Mouse (Mus musculus): ENCODE results near the gene Lhx6. TPM values are rescaled to one million over a fixed set of nuclear protein-coding genes. Genes with fewer than 3 reads are reported as not detected.
A peak's percentile ranks its signal among the peaks of the same experiment; 100 is the strongest.
"Not testable (repeated sequence)": the region's sequence is repeated elsewhere in the genome, so short reads cannot be mapped to it uniquely, and the experiment has no call there.

The Lhx6 gene
- polyA plus RNA-seq (2015; fragmentation: Nextera tagmentation; extraction: Ambion mirVana): 13.7 and 13.8 TPM in 2 replicates

DNA sequence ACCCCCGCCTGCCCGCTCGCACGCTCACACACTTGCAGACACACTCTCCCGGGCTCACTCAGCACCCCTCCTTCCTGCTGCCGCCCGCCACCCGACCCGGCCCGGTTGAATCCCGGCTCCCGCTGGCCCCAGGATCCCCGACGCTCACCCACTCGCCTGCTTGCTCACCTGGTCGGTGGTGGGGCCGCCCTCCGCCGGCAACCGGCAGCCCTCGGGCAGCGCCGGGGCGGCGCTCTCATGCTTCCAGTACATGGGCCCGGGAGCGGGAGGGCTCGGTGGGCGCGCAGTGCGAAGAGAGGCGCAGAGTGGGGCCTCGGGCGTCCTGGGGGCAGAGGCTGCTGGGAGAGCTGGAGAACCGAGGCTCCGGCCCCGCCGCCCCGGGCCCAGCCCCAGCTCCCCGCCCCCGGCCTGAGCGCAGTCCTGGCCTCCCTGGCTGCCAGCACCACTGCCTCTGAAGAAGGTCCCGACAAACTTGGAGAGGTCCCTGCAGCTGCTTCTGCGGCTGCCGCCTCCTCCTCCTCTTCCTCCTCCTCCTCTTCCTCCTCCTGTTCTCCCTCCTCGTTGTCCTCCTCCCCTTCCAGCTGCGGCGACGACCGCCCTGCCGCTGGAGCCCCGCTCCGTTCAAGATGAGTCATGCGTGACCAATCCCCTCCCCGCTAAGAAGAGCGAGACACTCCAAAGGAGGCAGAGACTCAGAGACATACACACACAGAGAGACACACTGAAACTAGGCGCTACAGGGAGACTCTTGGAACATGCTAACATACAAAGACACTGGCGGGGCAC is at the start of gene Lhx6:
Gene Lhx6 (minus strand): TSS at position 453 of the 786 bp plus-strand sequence.
- Histone ChIP-seq H3K9me3 (no peaks in the 10 kb centered on the region), H3K36me3 (no peaks in the 10 kb centered on the region), H3K27ac (peak within 1 kb of the TSS; percentile 87), H3K4me3 (peak within 1 kb of the TSS; percentile 61), H3K9ac (peak within 1 kb of the TSS; percentile 86), H3K4me1 (peaks cover 54% of the 10 kb centered on the region), H3K4me2 (peak within 1 kb of the TSS; percentile 83), H3K27me3 (peaks cover 95% of the 10 kb centered on the region)
- WGBS: under 1% methylated on average over 56 of the region's 58 CpGs
- ATAC-seq (ENCODE audit: insufficient number of reproducible peaks, insufficient read depth, low FRiP score, low TSS enrichment, low read depth): peak; percentile 43; the same call in 1 of the 2 replicates

DNA sequence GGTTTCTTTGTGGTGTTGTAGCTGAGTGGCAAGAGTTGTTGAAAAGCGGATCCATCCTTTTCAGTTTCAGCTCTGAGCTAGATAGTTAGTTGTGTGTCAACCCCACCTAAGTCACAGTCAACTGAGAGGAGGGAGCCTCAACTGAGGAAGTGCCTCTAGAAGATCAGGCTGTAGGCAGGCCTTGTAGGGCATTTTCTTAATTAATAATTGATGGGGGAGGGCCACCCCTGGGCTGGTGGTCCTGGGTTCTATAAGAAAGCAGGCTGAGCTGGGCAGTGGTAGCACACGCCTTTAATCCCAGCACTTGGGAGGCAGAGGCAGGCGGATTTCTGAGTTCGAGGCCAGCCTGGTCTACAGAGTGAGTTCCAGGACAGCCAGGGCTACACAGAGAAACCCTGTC is 47.2 kb upstream of the Lhx6 start:
- not testable (repeated sequence) for H3K9ac ChIP-seq; H3K4me3 ChIP-seq; H3K4me2 ChIP-seq; H3K9me3 ChIP-seq; ATAC-seq (ENCODE audit: insufficient number of reproducible peaks, insufficient read depth, low FRiP score, low TSS enrichment, low read depth); H3K27me3 ChIP-seq; H3K27ac ChIP-seq
- H3K4me1 ChIP-seq: peaks cover 22% of the 10 kb centered on the region
- 97% methylated on average over 4 of the region's 4 CpGs for WGBS
- H3K36me3 ChIP-seq: peaks cover 19% of the 10 kb centered on the region

DNA sequence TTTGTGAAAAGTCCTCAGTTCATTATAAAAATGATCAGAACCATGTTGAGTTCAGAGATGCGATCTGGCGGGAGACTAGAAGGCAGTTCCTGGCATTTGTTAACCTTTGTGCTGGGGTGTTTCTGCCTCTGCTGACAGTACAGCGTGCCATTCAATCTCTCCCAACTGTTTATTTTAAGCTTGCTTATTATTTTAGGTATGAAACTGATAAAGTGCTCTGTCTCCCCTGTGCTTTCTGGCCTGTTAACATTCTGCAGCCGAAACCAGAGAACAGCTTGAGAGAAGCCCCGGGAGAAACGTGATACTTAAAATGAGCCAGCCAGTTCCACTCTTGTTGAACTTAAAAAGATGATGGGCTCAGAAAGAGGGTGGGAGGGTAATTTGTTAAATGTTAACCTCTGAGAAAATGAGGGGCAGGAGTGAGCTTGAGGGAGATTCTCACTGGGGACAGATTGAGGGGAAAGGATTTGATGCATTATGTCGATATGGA is 43.7 kb upstream of the Lhx6 start:
- Histone ChIP-seq H3K9ac (no peak overlapping the region), H3K27ac (0 out of 2 replicates have a peak overlapping the region, but pooled peaks have one; percentile 19), H3K4me2 (no peak overlapping the region), H3K9me3 (no peaks in the 10 kb centered on the region), H3K36me3 (peaks cover 9% of the 10 kb centered on the region), H3K27me3 (no peaks in the 10 kb centered on the region; the same call in 1 of the 2 replicates), H3K4me1 (peaks cover 21% of the 10 kb centered on the region), H3K4me3 (no peak overlapping the region)
- 29% methylated on average over 7 of the region's 7 CpGs for WGBS
- ATAC-seq (ENCODE audit: insufficient number of reproducible peaks, insufficient read depth, low FRiP score, low TSS enrichment, low read depth): no peak

DNA sequence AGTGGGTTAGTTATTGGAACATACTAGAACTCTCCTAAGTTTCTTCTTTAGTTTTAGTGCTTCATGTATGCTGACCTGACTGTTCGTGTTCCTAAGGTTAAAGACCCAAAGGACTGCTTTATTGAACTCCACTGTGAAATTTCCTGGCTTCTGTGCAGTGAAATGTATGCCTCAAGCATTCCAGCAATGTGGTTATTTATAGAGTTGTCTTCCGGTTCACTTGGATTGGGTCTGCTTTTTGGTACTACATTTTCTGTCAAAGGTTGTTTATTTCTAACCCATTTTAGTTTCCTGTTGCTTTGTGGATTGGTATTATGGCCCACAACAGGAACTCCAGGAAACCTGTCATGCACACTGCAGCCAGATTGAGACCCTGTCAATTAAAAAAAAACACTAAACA is 33.9 kb upstream of the Lhx6 start:
- Histone ChIP-seq H3K36me3 (peaks cover 12% of the 10 kb centered on the region), H3K4me2 (no peak overlapping the region), H3K9me3 (no peaks in the 10 kb centered on the region), H3K27ac (no peak overlapping the region), H3K4me1 (peaks cover 19% of the 10 kb centered on the region), H3K9ac (no peak overlapping the region), H3K4me3 (no peak overlapping the region), H3K27me3 (no peaks in the 10 kb centered on the region)
- 55% methylated on average over 2 of the region's 2 CpGs for WGBS
- no peak for ATAC-seq (ENCODE audit: insufficient number of reproducible peaks, insufficient read depth, low FRiP score, low TSS enrichment, low read depth)

DNA sequence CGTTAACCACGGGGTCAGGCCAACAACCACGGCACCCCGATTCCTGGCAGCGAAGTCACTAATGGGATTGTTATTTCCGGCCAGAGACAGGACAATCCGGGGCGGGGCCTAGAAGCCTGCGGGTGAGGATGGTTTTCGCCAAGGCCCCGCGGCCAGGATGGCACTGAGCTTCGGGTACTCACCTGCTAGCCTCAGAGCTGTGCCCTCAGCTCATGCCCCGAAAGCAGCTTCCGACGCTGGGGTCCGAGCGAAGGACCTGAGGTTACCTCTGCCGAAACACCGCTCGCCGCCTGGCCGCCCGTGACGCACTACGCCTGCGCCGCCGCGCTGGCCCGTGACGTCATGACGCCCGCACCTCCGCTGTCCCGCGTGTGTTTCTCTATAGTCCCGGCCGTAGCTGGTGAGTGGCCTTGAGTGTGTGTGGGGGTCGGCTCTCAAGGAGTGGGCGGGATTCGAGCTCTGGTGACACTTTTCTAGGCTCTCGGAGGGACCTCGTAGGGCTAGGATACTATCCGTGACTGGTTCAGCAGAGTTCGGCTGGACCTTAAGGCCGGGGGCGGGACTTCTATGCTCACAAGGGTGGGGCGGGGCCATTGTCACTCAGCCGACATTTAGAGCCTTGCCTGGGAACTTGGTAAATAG is 31.2 kb upstream of the Lhx6 start, which contains the start of the genes Mrrf and Rbm18:
Gene Mrrf (plus strand): TSS at position 90 of the 642 bp plus-strand sequence.
Gene Rbm18 (minus strand): TSS at position 474 of the 642 bp plus-strand sequence.
- H3K4me1 ChIP-seq: peaks cover 19% of the 10 kb centered on the region
- WGBS: under 1% methylated on average over 50 of the region's 50 CpGs
- H3K27me3 ChIP-seq: no peaks in the 10 kb centered on the region
- peak; percentile 93 for ATAC-seq (ENCODE audit: insufficient number of reproducible peaks, insufficient read depth, low FRiP score, low TSS enrichment, low read depth)
- H3K9me3 ChIP-seq: no peaks in the 10 kb centered on the region
- peak within 1 kb of the TSS; percentile 62 for H3K4me2 ChIP-seq
- H3K27ac ChIP-seq: peak within 1 kb of the TSS; percentile 87
- H3K36me3 ChIP-seq: peaks cover 29% of the 10 kb centered on the region
- peak within 1 kb of the TSS; percentile 84 for H3K9ac ChIP-seq
- H3K4me3 ChIP-seq: peak within 1 kb of the TSS; percentile 68

DNA sequence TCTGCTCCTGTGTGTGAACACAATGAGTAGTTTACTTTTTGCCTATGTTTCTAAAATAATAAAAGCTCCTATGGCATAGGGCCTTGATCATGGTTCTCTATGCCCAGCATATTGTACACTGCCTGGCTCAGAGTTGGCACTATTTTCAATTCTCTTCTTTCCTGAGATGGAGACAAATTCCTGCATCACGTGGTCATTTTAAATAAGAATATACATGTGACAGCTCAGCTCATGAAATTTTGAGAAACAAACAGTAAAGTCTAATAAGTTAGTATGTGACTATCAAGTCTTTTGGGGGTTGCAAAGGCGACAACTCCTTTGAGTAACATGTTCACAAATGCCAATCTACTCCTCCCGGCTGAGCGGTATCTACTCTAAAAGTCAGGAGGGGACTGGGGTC is 30.7 kb upstream of the Lhx6 start:
- H3K36me3 ChIP-seq: peaks cover 33% of the 10 kb centered on the region
- H3K27ac ChIP-seq: peak overlapping the region; percentile 87
- no peak for ATAC-seq (ENCODE audit: insufficient number of reproducible peaks, insufficient read depth, low FRiP score, low TSS enrichment, low read depth)
- 0% methylated on average over 4 of the region's 4 CpGs for WGBS
- peak overlapping the region; percentile 62 for H3K4me2 ChIP-seq
- H3K4me1 ChIP-seq: peaks cover 19% of the 10 kb centered on the region
- H3K27me3 ChIP-seq: no peaks in the 10 kb centered on the region
- H3K4me3 ChIP-seq: peak overlapping the region; percentile 68
- peak overlapping the region; percentile 84 for H3K9ac ChIP-seq
- H3K9me3 ChIP-seq: no peaks in the 10 kb centered on the region

DNA sequence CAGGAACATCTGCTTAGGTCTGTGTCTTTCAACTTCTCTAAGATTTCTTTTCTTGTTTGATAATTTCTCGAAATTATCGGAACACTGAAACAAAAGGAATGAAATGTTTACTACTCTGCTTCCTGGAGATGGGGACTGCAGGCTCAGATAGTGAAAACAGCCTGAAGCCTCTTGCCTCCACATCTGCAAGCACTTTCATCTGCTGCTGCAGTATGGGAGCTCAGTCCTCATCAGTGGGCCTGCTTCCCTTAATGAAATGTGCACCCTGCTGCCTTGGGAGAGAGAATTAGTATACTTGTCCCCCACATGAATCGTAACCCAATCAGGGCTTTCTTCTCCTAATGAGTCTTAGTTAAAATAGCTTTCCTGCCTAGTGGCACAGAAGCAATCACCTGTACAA is 23.8 kb upstream of the Lhx6 start:
- H3K27ac ChIP-seq: no peak overlapping the region

DNA sequence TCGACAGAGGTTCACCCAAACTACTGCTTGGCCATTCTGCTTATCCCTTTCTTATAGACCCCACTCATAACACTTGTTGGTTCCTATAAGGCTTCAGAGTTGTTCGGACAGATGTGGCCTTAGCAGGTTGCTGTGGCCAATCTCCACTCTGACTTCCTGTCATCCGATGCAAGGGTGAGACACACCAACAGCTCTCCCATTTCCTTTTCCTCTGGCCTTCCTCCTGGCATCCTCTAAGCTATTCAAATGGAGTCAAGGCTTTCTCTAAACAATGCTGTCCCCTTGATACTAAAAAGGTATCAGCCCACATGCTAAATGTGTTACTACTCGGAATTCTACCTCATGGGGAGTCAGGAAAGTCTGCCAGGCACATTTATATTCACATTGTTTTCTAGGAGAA is 22.8 kb upstream of the Lhx6 start:
- 71% methylated on average over 4 of the region's 4 CpGs for WGBS
- peaks cover 4% of the 10 kb centered on the region; the same call in 1 of the 2 replicates for H3K4me1 ChIP-seq
- no peaks in the 10 kb centered on the region for H3K9me3 ChIP-seq
- H3K4me2 ChIP-seq: no peak overlapping the region
- ATAC-seq (ENCODE audit: insufficient number of reproducible peaks, insufficient read depth, low FRiP score, low TSS enrichment, low read depth): no peak
- no peak overlapping the region for H3K9ac ChIP-seq
- peaks cover 81% of the 10 kb centered on the region for H3K36me3 ChIP-seq
- H3K27me3 ChIP-seq: no peaks in the 10 kb centered on the region
- H3K4me3 ChIP-seq: no peak overlapping the region
- H3K27ac ChIP-seq: no peak overlapping the region

More for the DNA sequence above, 23.8 kb upstream of the Lhx6 start:
- ATAC-seq (ENCODE audit: insufficient number of reproducible peaks, insufficient read depth, low FRiP score, low TSS enrichment, low read depth): no peak
- H3K4me2 ChIP-seq: no peak overlapping the region
- 56% methylated on average over 3 of the region's 3 CpGs for WGBS
- H3K4me3 ChIP-seq: no peak overlapping the region
- H3K9ac ChIP-seq: no peak overlapping the region
- H3K4me1 ChIP-seq: peaks cover 4% of the 10 kb centered on the region; the same call in 1 of the 2 replicates
- H3K36me3 ChIP-seq: peaks cover 81% of the 10 kb centered on the region
- no peaks in the 10 kb centered on the region for H3K9me3 ChIP-seq
- no peaks in the 10 kb centered on the region for H3K27me3 ChIP-seq

DNA sequence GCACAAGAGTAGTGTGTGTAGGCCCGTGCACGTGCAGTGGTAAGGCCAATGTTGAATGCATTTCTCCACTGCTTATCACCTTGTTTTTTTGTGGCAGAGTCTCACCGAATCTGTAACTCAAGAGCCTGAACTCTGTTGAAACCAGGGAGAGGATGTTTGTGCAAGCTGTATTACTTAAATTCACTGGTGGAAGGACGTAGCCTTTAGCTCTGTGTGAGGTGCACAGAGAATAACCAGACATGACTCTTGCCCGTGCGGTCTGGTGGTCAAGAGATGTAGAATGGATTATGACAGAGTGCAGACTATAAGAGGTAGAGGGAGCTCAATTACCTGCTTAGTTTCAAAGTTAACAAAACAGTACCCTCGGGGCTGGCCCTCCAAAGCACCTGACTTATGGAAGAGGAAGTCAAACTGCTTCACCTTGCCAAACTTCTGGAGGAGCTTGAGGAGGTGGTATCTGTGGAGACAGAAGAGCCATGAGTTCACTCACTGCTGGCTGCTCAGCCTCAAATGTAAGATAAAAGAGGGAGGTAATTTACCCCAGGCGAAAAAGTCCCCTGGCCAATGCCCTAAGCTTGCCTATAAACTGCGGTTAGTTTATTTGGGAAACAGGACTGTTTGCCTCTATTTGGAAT is 21.7 kb upstream of the Lhx6 start:
- peaks cover 82% of the 10 kb centered on the region for H3K36me3 ChIP-seq
- H3K9me3 ChIP-seq: no peaks in the 10 kb centered on the region
- H3K4me2 ChIP-seq: no peak overlapping the region
- no peak overlapping the region for H3K27ac ChIP-seq
- no peak for ATAC-seq (ENCODE audit: insufficient number of reproducible peaks, insufficient read depth, low FRiP score, low TSS enrichment, low read depth)
- peaks cover 4% of the 10 kb centered on the region; the same call in 1 of the 2 replicates for H3K4me1 ChIP-seq
- no peak overlapping the region for H3K4me3 ChIP-seq
- WGBS: 85% methylated on average over 9 of the region's 9 CpGs
- no peaks in the 10 kb centered on the region for H3K27me3 ChIP-seq
- no peak overlapping the region for H3K9ac ChIP-seq

DNA sequence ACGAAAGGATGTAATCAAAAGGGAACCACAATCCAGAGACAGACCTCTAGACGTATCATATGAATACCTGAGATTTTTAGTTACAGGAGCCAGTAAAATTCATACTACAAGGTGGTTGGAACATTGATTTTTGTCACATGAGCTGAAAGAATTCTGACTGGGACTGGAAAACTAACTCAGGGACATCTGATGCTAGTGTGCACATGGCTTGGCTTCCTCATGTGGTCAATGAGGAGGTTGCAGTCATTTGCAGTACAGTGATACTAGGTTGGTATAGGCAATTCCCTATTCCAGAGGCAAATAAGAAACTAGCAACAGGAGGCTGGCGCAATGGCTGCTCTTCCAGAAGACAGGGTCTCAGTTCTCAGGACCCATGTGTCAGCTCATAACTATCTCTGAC is 7.4 kb upstream of the Lhx6 start:
- H3K9ac ChIP-seq: no peak overlapping the region
- peaks cover 25% of the 10 kb centered on the region for H3K27me3 ChIP-seq
- peaks cover 21% of the 10 kb centered on the region for H3K36me3 ChIP-seq
- WGBS: 64% methylated on average over 3 of the region's 3 CpGs
- peaks cover 10% of the 10 kb centered on the region for H3K4me1 ChIP-seq
- H3K27ac ChIP-seq: no peak overlapping the region
- H3K4me2 ChIP-seq: no peak overlapping the region
- H3K9me3 ChIP-seq: no peaks in the 10 kb centered on the region
- ATAC-seq (ENCODE audit: insufficient number of reproducible peaks, insufficient read depth, low FRiP score, low TSS enrichment, low read depth): no peak
- no peak overlapping the region for H3K4me3 ChIP-seq

DNA sequence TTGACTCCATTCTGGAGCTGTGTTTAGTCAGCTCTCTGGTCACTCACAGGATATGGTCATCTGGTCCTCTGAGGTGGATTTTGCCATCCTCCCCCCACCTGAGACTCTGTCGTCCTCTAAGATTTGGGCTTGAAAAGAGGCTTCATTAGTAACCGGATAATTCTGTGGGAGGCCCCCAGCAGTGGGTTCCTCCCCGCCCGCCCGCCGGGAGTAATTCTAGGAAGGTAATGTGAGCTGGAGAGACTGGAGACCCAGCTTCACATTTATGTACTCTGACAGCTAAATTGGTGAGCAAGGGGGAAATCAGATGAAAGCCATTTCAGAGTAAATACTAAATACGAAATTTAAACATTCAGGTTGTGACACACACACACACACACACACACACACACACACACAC is 3.4 kb upstream of the Lhx6 start:
- Histone ChIP-seq H3K27ac (no peak overlapping the region), H3K27me3 (peaks cover 66% of the 10 kb centered on the region), H3K36me3 (no peaks in the 10 kb centered on the region), H3K4me2 (peak overlapping the region; percentile 24; the same call in 1 of the 2 replicates), H3K4me3 (0 out of 2 replicates have a peak overlapping the region, but pooled peaks have one; percentile 1), H3K4me1 (peaks cover 35% of the 10 kb centered on the region), H3K9ac (no peak overlapping the region), H3K9me3 (no peaks in the 10 kb centered on the region)
- under 1% methylated on average over 7 of the region's 7 CpGs for WGBS
- no peak for ATAC-seq (ENCODE audit: insufficient number of reproducible peaks, insufficient read depth, low FRiP score, low TSS enrichment, low read depth)

All from embryonic facial prominence, embryonic 13.5 days (tissue).